ENCODE assay signal across 8 mouse cellular contexts in the genomic region with DNA sequence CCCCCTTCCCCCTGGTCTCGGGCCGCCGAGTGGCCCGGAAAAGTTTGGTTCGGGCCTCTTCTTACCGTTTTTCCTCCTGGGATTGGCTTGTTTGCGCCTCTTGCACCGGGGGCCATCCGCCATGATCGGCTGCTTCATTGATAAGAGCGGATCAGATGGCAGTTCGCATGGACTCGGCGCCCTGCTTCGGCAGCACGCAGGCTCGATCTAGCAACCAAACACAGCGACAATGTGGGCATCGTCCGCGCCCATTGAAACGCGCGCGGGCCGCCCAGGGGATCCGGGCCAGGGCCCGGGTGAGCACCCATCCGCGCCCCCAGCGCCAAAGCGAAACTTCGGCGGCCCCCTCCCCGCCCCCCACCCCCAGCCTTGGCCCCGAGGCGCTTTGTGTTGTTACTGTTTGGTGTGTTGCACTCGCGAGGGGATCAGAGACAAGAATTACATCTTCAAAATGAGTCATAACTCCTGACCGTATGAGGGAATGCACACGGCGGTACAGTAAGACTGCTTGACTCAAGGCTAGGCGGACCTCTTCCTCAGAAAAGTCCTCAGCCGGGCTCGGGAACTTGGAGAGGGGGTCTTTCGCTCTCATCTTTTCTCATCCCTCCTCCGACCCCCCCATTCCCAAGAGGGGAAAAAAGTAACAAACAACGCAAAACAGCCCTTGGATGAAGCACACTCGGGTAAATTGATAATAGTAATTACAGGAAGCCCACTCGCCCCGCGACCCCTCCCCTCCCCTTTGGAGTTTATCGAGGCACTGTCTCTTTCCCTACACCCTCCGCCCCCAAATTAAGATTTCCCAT. TPM values are rescaled to one million over a fixed set of nuclear protein-coding genes. Genes with fewer than 3 reads are reported as not detected.
A peak's percentile ranks its signal among the peaks of the same experiment; 100 is the strongest.
DNase-seq lines count a peak whose midpoint lies in the region; ATAC-seq and TF ChIP-seq lines count a peak whose summit lies in the region.

No protein-coding gene starts in this region.

- peak overlapping the region; percentile 54 for H3K4me2 ChIP-seq in embryonic facial prominence, embryonic 15.5 days (replicated peaks)

- no peak; the same call in 1 of the 2 replicates for ATAC-seq in embryonic facial prominence, embryonic 15.5 days (ENCODE audit: insufficient number of reproducible peaks, low FRiP score, low TSS enrichment, low read depth)

- no peak; the same call in 1 of the 2 replicates for TF ChIP-seq POLR2A in spleen, adult 2 months (IDR thresholded peaks at IDR 0.05; ENCODE audit: low read depth, low read length)

- H3K36me3 ChIP-seq in C2C12 (ENCODE audit: control insufficient read depth, insufficient read depth), result peaks cover 6% of the 10 kb centered on the region
- no peaks in the 10 kb centered on the region for H3K36me3 ChIP-seq in embryonic facial prominence, embryonic 15.5 days
- H3K36me3 ChIP-seq in megakaryocyte, embryonic 14.5 days (replicated peaks; ENCODE audit: low read length), result peaks cover 48% of the 10 kb centered on the region
- H3K36me3 ChIP-seq in spleen, adult 2 months (ENCODE audit: control insufficient read depth, insufficient read depth, low read length), result peaks cover 3% of the 10 kb centered on the region; the same call in 1 of the 2 replicates

- under 1% methylated on average over 53 of the region's 54 CpGs for WGBS in embryonic facial prominence, embryonic 15.5 days
- WGBS in spleen, adult 2 months, result under 1% methylated on average over 54 of the region's 54 CpGs

- peak overlapping the region; percentile 77 for H3ac ChIP-seq in C2C12 (ENCODE audit: control insufficient read depth, insufficient read length, low read depth)

- H3K9ac ChIP-seq in embryonic facial prominence, embryonic 15.5 days, result peak overlapping the region; percentile 78

- H3K79me2 ChIP-seq in C2C12 (ENCODE audit: control insufficient read depth, insufficient read depth), result peaks cover 75% of the 10 kb centered on the region

- no peak for TF ChIP-seq CTCF in C2C12 (IDR thresholded peaks at IDR 0.05; ENCODE audit: control insufficient read depth, insufficient read depth, insufficient read length)
- no peak for TF ChIP-seq CTCF in spleen, adult 2 months (IDR thresholded peaks at IDR 0.05; ENCODE audit: extremely low read depth, insufficient read depth, insufficient read length, insufficient replicate concordance)

- no peaks in the 10 kb centered on the region for H3K9me3 ChIP-seq in embryonic facial prominence, embryonic 15.5 days (replicated peaks)
- no peaks in the 10 kb centered on the region for H3K9me3 ChIP-seq in megakaryocyte, embryonic 14.5 days

- H3K4me3 ChIP-seq in C2C12 (ENCODE audit: insufficient read depth, poor library complexity, severe bottlenecking), result peak overlapping the region; percentile 79
- H3K4me3 ChIP-seq in embryonic facial prominence, embryonic 15.5 days (replicated peaks), result peak overlapping the region; percentile 66
- H3K4me3 ChIP-seq in megakaryocyte, embryonic 14.5 days (replicated peaks), result peak overlapping the region; percentile 99
- peak overlapping the region; percentile 89 for H3K4me3 ChIP-seq in spleen, adult 2 months (ENCODE audit: extremely low read depth, insufficient read depth, insufficient read length)

- peak overlapping the region; percentile 89 for H3K27ac ChIP-seq in embryonic facial prominence, embryonic 15.5 days (replicated peaks)
- peak overlapping the region; percentile 94 for H3K27ac ChIP-seq in spleen, adult 2 months (ENCODE audit: insufficient read depth, low read length)

- intact Hi-C loops in heart, postnatal 14 days (cut with DNase I), result loop anchor here (2.0 to 10.0 kb wide), 6 partner anchors 183 to 1332 kb away; partner anchors contain the start of gene Gtdc1

- H3K27me3 ChIP-seq in C2C12 (ENCODE audit: control insufficient read depth, insufficient read depth, insufficient read length), result no peaks in the 10 kb centered on the region
- peaks cover 7% of the 10 kb centered on the region; the same call in 1 of the 2 replicates for H3K27me3 ChIP-seq in embryonic facial prominence, embryonic 15.5 days
- H3K27me3 ChIP-seq in megakaryocyte, embryonic 14.5 days (replicated peaks), result no peaks in the 10 kb centered on the region
- no peaks in the 10 kb centered on the region for H3K27me3 ChIP-seq in spleen, adult 2 months (ENCODE audit: control insufficient read depth, insufficient read depth, low read length)

- peak; percentile 81 for DNase-seq in NIH3T3 (ENCODE audit: low read depth)
- peak; percentile 68 to 73 for DNase-seq in heart, postnatal 14 days
- DNase-seq in kidney, postnatal 4 days, result peak; percentile 67 to 79
- DNase-seq in spleen, adult 2 months (ENCODE audit: low read depth in 1 of 2, low spot score in 2 of 2), result peak in 1 of 2 experiments; percentile 52
- no peak for DNase-seq in layer of hippocampus, postnatal 14 days (ENCODE audit: low spot score in 2 of 2)

- H3K79me3 ChIP-seq in C2C12 (ENCODE audit: low read depth), result peaks cover 49% of the 10 kb centered on the region

- peaks cover 15% of the 10 kb centered on the region for H3K4me1 ChIP-seq in embryonic facial prominence, embryonic 15.5 days
- peaks cover 50% of the 10 kb centered on the region for H3K4me1 ChIP-seq in megakaryocyte, embryonic 14.5 days
- H3K4me1 ChIP-seq in spleen, adult 2 months (ENCODE audit: control insufficient read depth, insufficient read depth, insufficient read length), result 0 out of 2 replicates have a peak, but pooled peaks cover 2% of the 10 kb centered on the region

TF ChIP-seq in C2C12, 6 proteins besides CTCF, POLR2A, EP300 and RAD21:
- TF ChIP-seq MAX (IDR thresholded peaks at IDR 0.05), result no peak
- no peak for TF ChIP-seq FOSL1 (IDR thresholded peaks at IDR 0.05; ENCODE audit: insufficient read depth, low read length, poor library complexity, severe bottlenecking)
TF ChIP-seq in C2C12: peak in this region for 0.

RNA-seq across cellular contexts. Expression of gene Zeb2, which starts 7.0 kb away (rescaled TPM):
- polyA plus RNA-seq in C2C12 (2012; fragmentation: generic; extraction: Trizol), result 9.8 TPM
- polyA plus RNA-seq in embryonic facial prominence, embryonic 15.5 days (2015; fragmentation: Nextera tagmentation; extraction: Ambion mirVana), result 69.8 and 71.2 TPM in 2 replicates
- 10 to 100 TPM; 51.3 to 58.5 TPM for total RNA-seq in heart, postnatal 14 days (2021)
- 14.4 and 20.1 TPM in 2 replicates for polyA plus RNA-seq in megakaryocyte, embryonic 14.5 days (2012; ENCODE audit: insufficient read depth, low replicate concordance)
- polyA plus RNA-seq in spleen, adult 2 months (2012; rRNA removed), result 18.4 and 19.0 TPM in 2 replicates
- 100 to 1,000 TPM; 345 to 384 TPM for total RNA-seq in layer of hippocampus, postnatal 14 days (2021)

Comparison
In these comparisons a context has a peak if more than half of its experiments do, and no peak if none do; other contexts are left out.
1. DNase-seq: peak in NIH3T3 (single experiment), heart, postnatal 14 days (2 of 2) and kidney, postnatal 4 days (2 of 2); none in layer of hippocampus, postnatal 14 days (0 of 2).
2. Peak in every context shown above with its lines, with median percentiles within 50 percentile points of each other: H3K4me3 ChIP-seq.